Mouse (Mus musculus) stomach, embryonic 14.5 days (tissue): ENCODE measurements around the gene Cdc42bpb. TPM values are rescaled to one million over a fixed set of nuclear protein-coding genes. Genes with fewer than 3 reads are reported as not detected.

Experiments
- ATAC-seq: fragments of 200-750 bp; cut with Nextera tagmentation; 2 replicates; pipeline ENCODE4 v1.8.0; 2017; ENCODE audit warnings: low read depth, moderate TSS enrichment; ENCODE audit not compliant: insufficient number of reproducible peaks, insufficient read depth, low FRiP score
- H3K27ac ChIP-seq: fragments of 300-500 bp; sonication (generic); 2 replicates; pipeline ENCODE4 v1.5.1; 2014; ENCODE audit warnings: mild to moderate bottlenecking, low read length, moderate library complexity, mixed read lengths
- H3K27me3 ChIP-seq: fragments of 300-500 bp; sonication (generic); 2 replicates; pipeline ENCODE4 v1.6.1; 2014; ENCODE audit warnings: low read length, control low read depth, mixed read lengths; ENCODE audit not compliant: control insufficient read depth, insufficient read depth
- H3K36me3 ChIP-seq: fragments of 300-500 bp; sonication (generic); 2 replicates; pipeline ENCODE4 v1.6.1; 2014; ENCODE audit warnings: mild to moderate bottlenecking, control low read depth, low read length, moderate library complexity, mixed read lengths; ENCODE audit not compliant: control insufficient read depth, insufficient read depth
- H3K4me1 ChIP-seq: fragments of 300-500 bp; sonication (generic); 2 replicates; pipeline ENCODE4 v1.6.1; 2014; ENCODE audit warnings: low read length, control low read depth, mixed read lengths; ENCODE audit not compliant: control insufficient read depth, insufficient read depth
- H3K4me2 ChIP-seq: fragments of 300-500 bp; sonication (generic); replicated peaks from 2 replicates; pipeline ENCODE4 v1.6.1; 2014; ENCODE audit warnings: low read depth, low read length, control low read depth
- H3K4me3 ChIP-seq: fragments of 300-500 bp; sonication (generic); 2 replicates; pipeline ENCODE4 v1.5.1; 2014; ENCODE audit warnings: low read depth, low read length, control low read depth
- H3K9ac ChIP-seq: fragments of 300-500 bp; sonication (generic); replicated peaks from 2 replicates; pipeline ENCODE4 v1.6.1; 2014; ENCODE audit warnings: low read depth, mild to moderate bottlenecking, control low read depth, low read length, moderate library complexity, mixed read lengths
- H3K9me3 ChIP-seq: fragments of 300-500 bp; sonication (generic); 2 replicates; pipeline ENCODE4 v1.6.1; 2016; ENCODE audit warnings: low read depth, low read length, control low read depth; ENCODE audit not compliant: control insufficient read depth
- WGBS: fragments of 180-500 bp; shearing (Covaris S2); extraction: QIAGEN DNeasy Blood & Tissue Kit; methylation state at CpG from one replicate; pipeline ENCODE4 v1.1.7; 2014; 5-methylcytosine and 5-hydroxymethylcytosine counted together
- polyA plus RNA-seq: library from polyadenylated mRNA; unstranded; fragments of >200 nt; fragmentation: Nextera tagmentation; extraction: Ambion mirVana; gene quantifications from 2 replicates; pipeline ENCODE4 v1.2.1, GENCODE M21; 2014

Gene Cdc42bpb
- polyA plus RNA-seq, 1 experiment from 2014 or later = 44.1 TPM

DNA sequence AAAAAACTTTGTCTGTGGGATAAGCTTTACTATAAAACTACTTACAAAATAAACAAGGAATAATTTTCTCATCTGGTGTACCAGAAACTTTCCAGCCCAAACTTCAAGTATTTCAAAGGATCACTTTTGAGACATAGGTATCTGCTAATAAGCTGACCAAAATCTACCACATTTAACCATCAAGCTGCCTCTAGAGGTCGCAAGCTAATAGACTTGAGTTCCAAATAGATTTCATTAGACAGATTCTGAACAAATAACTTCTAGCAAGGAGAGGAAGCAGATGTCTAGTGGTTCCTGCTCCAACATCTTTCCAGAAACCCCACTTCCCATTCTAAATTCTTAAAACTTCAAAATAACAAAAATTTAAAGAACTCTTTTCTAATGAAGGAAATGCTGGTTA lies 33.6 kb downstream of the Cdc42bpb start:
- ATAC-seq = no peak
- 51% methylated on average over 1 of the region's 1 CpGs for WGBS
- H3K4me3 ChIP-seq = no peak overlapping the region

DNA sequence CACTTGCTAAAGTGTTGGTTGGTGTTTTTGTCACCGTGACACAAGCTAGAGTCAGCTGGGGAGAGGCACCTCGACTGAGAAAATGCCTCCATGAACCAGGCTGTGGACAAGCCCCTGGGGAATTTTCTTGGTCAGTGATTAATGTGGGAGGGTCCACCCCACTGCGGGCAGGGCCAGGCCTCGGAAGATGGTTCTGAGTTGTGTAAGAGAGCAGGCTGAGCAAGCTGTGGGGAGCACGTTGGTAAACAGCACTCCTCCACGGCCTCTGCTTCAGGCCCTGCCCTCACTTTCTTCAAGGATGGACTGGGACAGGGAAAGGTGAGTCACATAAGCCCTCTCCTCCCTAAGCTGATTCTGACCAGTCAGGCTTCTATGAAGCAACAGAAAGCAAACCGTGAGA lies 36.8 kb downstream of the Cdc42bpb start:
- peaks cover 43% of the 10 kb centered on the region for H3K36me3 ChIP-seq
- H3K4me2 ChIP-seq = no peak overlapping the region
- H3K27me3 ChIP-seq = no peaks in the 10 kb centered on the region
- H3K9me3 ChIP-seq = no peaks in the 10 kb centered on the region
- no peak overlapping the region for H3K27ac ChIP-seq
- H3K9ac ChIP-seq = no peak overlapping the region
- no peaks in the 10 kb centered on the region for H3K4me1 ChIP-seq
- no peak overlapping the region for H3K4me3 ChIP-seq
- ATAC-seq = no peak
- WGBS = 73% methylated on average over 7 of the region's 7 CpGs

More for the DNA sequence above, 33.6 kb downstream of the Cdc42bpb start:
- Histone ChIP-seq H3K27ac (no peak overlapping the region), H3K27me3 (no peaks in the 10 kb centered on the region), H3K4me1 (peaks cover 7% of the 10 kb centered on the region; the same call in 1 of the 2 replicates), H3K9me3 (no peaks in the 10 kb centered on the region), H3K4me2 (no peak overlapping the region), H3K36me3 (peaks cover 22% of the 10 kb centered on the region), H3K9ac (no peak overlapping the region)

DNA sequence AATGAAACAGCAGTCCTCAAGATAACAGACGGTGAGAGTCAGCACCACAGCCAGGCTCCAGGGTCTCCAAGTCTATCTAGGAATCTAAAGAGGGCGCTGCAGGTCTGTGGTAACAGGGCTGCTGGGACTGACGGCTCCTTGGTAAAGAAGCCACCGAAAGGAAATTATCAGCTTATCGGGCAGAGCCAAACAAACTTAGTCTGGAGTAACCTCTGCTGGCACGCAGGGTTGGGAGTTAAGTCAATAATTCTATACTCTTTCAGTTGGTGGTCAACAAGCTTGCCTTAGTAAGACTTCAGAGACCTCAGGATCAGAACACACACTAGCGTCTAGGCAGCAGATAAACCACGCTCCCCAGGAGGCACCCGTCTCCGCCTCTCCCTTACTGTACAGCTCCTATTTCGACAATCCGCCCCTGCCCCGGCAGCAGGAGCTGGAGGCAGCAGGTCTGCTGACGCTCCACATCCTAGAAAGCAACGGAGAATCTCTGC lies 39.6 kb downstream of the Cdc42bpb start:
- 50% methylated on average over 15 of the region's 15 CpGs for WGBS
- no peak overlapping the region for H3K4me3 ChIP-seq
- peaks cover 51% of the 10 kb centered on the region for H3K36me3 ChIP-seq
- H3K27me3 ChIP-seq = no peaks in the 10 kb centered on the region
- ATAC-seq = peak; percentile 79
- H3K9ac ChIP-seq = no peak overlapping the region
- H3K27ac ChIP-seq = no peak overlapping the region
- no peaks in the 10 kb centered on the region for H3K4me1 ChIP-seq
- H3K4me2 ChIP-seq = no peak overlapping the region
- H3K9me3 ChIP-seq = no peaks in the 10 kb centered on the region

DNA sequence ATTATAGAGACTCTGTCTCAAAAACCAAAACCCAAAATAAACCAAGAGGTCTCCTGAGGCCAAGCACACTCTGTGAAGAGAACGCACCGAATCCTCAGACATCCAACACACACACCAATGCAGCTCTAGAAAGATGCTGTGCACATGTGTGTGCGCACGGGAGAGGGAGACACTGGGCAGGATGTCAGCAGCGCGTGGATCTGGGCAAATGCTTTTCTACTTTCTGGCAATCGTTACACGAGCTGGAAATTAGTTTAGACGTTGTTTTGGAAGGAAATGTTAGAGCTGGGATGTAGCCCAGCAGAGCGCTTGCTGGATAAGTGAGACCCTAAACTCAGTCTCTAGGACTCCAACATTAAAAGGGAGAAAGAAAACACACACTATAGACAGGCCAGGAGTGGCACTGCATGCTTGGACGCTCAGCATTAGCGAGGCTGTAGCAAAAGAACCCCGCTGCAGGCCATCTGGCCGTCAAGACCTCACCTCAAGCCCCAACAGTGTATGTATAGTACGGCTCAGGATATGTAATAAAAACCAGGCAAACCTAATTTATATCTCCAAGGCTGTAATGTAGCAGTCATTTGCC lies 44.4 kb downstream of the Cdc42bpb start:
- Histone ChIP-seq H3K27ac (no peak overlapping the region), H3K36me3 (peaks cover 44% of the 10 kb centered on the region), H3K9ac (no peak overlapping the region), H3K4me3 (no peak overlapping the region), H3K27me3 (no peaks in the 10 kb centered on the region), H3K4me1 (no peaks in the 10 kb centered on the region), H3K9me3 (no peaks in the 10 kb centered on the region), H3K4me2 (no peak overlapping the region)
- no peak for ATAC-seq
- WGBS = 83% methylated on average over 15 of the region's 15 CpGs

DNA sequence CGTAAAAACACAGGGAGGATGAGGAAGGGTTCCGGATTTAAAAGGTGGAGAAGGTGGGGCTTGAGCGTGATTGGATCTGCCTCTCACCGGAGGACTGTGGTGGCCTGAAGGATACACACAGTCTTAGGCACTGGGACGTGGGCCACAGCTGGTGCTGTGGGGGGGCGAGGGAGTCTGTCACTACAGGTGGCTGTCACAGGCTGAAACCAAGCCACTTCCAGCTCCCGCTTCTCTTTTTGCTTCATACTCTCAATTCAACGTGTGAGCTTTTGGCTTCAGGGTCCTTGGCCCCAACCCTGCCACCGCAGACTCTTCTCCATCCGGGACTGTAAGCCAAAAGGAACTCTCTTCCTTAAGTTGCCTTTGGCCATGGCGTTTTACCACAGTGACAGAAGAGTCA lies 45.1 kb downstream of the Cdc42bpb start:
- no peak for ATAC-seq
- no peak overlapping the region for H3K27ac ChIP-seq
- H3K4me3 ChIP-seq = no peak overlapping the region
- no peaks in the 10 kb centered on the region for H3K9me3 ChIP-seq
- WGBS = 91% methylated on average over 11 of the region's 11 CpGs
- H3K4me2 ChIP-seq = no peak overlapping the region
- no peaks in the 10 kb centered on the region for H3K27me3 ChIP-seq
- peaks cover 47% of the 10 kb centered on the region for H3K36me3 ChIP-seq
- H3K9ac ChIP-seq = no peak overlapping the region
- no peaks in the 10 kb centered on the region for H3K4me1 ChIP-seq

DNA sequence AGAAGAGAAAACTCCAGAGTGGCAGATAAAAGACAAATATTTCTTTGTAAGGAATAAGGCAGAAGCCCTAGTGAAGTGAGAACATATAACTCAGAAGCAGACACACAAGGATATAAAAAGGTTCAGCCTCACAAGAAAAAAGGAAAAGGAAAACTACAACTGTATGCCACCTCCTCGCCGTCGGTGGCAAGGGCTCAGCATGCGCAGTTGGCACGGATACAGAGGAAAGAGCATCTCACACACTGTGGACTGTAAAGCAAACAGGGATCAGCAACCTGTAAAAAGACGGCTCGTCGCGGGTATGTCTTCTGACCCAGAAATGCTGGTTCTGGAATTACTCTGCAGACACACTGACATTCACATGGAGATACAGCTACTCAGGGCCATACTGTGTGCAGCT lies 45.9 kb downstream of the Cdc42bpb start:
- H3K4me2 ChIP-seq = no peak overlapping the region
- H3K36me3 ChIP-seq = peaks cover 51% of the 10 kb centered on the region
- no peaks in the 10 kb centered on the region for H3K4me1 ChIP-seq
- H3K9me3 ChIP-seq = no peaks in the 10 kb centered on the region
- H3K9ac ChIP-seq = no peak overlapping the region
- ATAC-seq = no peak
- no peak overlapping the region for H3K27ac ChIP-seq
- no peak overlapping the region for H3K4me3 ChIP-seq
- 94% methylated on average over 9 of the region's 9 CpGs for WGBS
- H3K27me3 ChIP-seq = no peaks in the 10 kb centered on the region

DNA sequence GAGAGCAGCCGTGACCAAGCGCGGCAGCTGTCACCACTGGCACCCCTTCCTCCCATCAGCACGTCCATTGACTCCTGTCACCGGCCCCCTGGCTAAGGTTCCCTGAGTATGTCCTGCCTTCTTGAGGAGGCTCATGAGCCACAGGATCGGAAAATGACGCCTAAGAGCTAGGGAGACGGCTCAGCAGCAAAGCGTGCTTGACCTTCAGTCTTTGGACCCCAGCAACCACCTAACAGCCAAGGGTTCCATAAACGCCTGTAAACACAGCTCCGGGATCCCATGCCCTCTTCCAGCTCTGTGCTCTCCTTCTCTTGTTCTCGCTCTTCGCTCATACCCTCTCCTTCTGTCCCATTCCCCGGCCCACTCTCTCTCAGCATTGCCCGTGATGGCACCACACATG lies 48.2 kb downstream of the Cdc42bpb start:
- 93% methylated on average over 15 of the region's 15 CpGs for WGBS
- Histone ChIP-seq H3K9ac (no peak overlapping the region), H3K4me1 (no peaks in the 10 kb centered on the region), H3K4me2 (no peak overlapping the region), H3K9me3 (no peaks in the 10 kb centered on the region), H3K36me3 (peaks cover 53% of the 10 kb centered on the region), H3K4me3 (no peak overlapping the region), H3K27ac (no peak overlapping the region), H3K27me3 (no peaks in the 10 kb centered on the region)
- no peak for ATAC-seq

DNA sequence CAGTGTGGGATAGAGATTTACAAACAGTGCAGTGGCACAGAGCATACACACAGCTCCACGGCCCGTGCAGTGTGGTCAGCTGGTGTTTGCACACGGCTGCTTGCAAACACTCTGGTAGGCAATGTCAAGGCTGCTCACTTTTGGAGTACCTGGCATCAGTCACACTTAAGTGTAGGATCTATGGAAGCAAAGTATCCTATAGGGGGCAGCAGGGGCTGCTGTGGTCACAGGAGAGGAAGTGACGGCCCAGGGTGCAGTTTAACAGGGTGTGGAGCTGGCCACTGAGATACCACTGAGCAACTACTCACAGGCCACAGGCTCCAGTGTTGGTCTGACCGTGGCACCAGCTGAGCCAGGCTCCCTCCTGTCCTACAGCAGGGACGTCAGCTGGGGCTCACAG lies 49.2 kb downstream of the Cdc42bpb start:
- Histone ChIP-seq H3K9ac (no peak overlapping the region), H3K9me3 (no peaks in the 10 kb centered on the region), H3K4me3 (no peak overlapping the region), H3K4me2 (no peak overlapping the region), H3K27me3 (no peaks in the 10 kb centered on the region), H3K4me1 (no peaks in the 10 kb centered on the region), H3K27ac (no peak overlapping the region), H3K36me3 (peaks cover 56% of the 10 kb centered on the region)
- ATAC-seq = no peak
- 73% methylated on average over 6 of the region's 6 CpGs for WGBS
